Mouse (Mus musculus): ENCODE measurements around the gene Nckap1.
"Not testable (repeated sequence)": the region's sequence is repeated elsewhere in the genome, so short reads cannot be mapped to it uniquely, and the experiment has no call there.

Nckap1 gene

DNA sequence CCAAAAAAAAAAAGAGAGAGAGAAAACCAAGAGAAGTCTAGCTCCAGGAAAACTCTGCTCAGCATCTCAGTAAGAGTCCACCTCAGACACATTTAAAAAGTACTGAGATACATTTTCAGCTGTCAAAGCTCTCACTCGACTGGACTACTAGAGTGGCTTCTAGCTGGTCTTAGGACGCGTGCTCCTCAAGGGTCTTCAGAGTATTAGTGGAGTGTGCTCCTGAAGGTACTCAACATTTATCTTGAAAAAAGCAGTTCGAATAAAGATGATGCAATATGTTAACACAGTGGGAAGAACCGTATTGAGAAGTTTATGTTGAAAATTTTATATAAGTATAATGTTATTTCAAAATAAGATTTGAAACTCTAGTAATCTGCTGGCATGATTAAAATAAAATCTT, 20.4 kb downstream of the Nckap1 start:
- in situ Hi-C loops (cut with MseI, MboI), result no loop called here

DNA sequence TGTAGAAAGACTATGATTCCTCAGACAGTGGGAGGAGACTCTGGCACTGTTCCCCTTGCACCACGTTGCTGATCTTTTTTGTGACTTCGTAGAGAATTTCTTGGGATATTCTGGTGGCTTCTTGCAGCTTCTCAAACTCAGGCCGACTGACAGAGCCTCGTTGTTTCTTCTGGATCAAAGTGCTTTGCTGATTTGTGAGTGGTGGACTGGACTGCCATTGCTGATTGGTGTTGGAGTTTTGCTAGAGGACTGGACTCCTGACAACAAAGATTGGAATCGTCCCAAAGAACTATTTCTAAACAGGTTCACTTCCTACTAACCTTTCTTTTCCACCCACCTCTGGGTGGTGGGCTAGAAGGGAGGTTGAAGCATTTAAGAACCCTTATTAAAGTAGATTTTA, 21.5 kb downstream of the Nckap1 start:
- in situ Hi-C loops (cut with MseI, MboI), result no loop called here

DNA sequence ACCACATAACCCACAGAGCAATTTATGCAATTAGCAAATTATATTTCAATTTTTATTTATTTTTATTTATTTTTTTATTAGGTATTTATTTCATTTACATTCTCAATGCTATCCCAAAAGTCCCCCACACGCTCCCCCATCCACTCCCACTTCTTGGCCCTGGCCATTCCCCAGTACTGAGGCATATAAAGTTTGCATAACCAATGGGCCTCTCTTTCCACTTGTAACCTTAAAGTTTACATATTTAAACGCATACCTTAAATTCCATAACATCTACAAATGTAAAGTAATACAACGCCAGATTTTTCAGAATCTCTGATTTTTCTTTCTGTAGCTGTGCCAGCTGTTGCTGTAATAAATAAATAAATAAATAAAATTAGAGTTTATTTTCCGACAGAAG, 26.7 kb downstream of the Nckap1 start:
- in situ Hi-C loops (cut with MseI, MboI), result no loop called here

DNA sequence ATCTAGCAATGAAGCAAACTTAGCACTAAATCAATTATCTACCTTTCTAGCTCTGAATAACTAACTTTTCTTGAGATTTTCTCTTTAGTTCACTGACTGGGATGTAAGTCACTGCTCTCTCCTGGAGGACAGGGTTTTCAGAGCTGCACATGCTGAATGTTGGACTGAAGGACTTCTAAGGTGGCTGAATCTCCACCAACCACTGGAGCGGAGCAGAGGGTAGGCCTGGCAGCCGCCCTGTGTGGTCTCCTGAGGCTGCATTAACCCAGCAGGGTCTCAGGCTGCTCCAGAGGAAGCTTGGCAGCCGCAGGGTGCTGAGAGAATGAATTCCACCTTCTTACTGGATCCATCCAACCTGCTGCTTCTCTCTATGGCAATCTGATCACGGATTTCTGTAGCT, 31.5 kb downstream of the Nckap1 start:
- in situ Hi-C loops (cut with MseI, MboI), result no loop called here

DNA sequence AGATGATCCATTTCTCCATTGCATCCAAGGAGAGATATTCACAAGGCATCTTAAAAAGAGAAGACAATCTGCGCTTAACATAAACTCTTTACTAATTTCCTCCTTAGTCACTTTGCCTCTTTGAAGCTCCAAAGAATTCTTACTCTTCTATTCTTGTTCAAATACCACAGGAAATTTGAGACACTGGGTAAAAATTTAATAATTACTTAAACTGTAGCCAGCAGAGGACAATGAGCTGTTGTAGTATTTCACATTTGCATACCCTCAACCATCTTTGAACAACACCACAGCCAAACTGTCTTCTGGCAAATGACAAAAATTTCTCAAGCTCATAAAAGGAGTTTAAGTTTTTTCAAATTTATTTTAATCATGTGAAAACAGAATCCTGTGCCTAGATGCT, 33.3 kb downstream of the Nckap1 start:
- in situ Hi-C loops (cut with MseI, MboI), result no loop called here

DNA sequence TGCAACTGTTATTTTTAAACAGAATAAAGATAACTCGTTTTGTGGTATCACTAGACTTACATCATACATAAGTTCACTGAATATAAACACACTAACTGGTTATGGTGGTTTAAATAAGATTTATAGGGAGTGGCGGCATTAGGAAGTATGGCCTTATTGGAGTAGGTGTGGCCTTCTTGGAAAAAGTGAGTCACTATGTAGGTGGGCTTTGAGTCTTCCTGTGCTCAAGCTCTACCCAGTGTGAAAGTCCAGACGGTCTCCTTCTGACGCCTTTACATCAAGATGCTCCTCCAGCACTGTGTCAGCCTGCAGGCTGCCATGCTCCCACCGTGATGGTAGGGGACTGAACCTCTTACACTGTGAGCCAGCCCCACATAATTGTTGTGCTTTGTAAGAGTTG, 38.4 kb downstream of the Nckap1 start:
- in situ Hi-C loops (cut with MseI, MboI), result no loop called here

DNA sequence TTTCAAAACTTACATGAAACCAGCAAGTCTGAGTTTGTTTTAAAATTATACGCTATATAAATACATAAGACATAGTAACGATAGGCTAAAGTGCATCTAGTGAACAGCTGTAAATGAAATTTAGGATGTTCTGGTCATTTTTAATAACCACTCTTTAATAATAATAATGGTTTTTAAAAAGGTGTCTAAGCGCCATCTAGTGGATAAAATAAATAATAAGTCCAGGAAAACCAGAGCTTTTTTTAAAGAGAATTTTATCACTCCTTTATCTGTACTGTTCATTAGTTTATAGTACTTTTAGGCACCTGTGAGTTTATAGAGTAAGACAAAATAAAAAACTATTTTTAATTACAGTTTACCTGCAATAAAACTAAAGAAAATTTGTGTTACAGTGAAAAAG, 44.0 kb downstream of the Nckap1 start:
- in situ Hi-C loops (cut with MseI, MboI), result loop anchor here (10.0 kb wide), 1 partner anchor 182 kb away; no protein-coding TSS in a partner anchor

DNA sequence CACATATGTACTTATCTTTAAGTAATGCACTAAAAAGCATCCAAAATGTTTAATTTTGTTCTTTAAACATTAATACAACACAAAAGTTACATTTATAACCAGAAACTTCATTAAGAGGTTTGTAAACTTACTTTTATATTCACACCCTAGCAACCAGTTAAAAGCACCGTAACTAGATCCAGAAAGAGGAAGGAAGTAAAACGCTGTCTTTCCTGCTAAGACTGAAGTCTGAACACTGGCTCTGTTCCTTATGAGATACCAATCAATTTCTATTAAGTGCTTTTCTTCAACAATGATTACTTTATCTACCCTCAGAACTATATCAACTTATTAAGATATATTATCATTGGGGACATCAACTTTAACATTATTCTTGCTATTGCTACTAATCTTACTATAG, 44.6 kb downstream of the Nckap1 start:
- in situ Hi-C loops (cut with MseI, MboI), result loop anchor here (10.0 kb wide), 1 partner anchor 182 kb away; no protein-coding TSS in a partner anchor

DNA sequence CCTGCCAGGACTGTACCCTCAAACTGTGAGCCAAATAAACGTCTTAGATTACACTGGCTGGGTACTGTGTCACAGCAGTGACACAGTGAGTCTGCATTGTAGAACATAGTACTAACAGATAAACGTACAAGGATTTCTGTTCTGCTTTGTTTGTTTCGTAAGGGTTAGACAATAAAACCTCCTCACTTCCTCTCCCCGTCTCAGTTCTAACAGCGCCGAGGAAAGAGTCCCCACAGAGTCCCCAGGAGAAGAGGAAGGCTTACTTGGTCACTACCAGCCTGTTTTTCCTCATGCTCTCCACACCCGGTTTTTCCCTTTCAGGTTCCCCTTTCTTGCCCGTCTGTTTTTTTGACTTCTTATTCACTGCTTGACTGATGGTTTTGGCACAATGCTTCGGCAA, 56.9 kb downstream of the Nckap1 start:
- in situ Hi-C loops (cut with MseI, MboI), result no loop called here

DNA sequence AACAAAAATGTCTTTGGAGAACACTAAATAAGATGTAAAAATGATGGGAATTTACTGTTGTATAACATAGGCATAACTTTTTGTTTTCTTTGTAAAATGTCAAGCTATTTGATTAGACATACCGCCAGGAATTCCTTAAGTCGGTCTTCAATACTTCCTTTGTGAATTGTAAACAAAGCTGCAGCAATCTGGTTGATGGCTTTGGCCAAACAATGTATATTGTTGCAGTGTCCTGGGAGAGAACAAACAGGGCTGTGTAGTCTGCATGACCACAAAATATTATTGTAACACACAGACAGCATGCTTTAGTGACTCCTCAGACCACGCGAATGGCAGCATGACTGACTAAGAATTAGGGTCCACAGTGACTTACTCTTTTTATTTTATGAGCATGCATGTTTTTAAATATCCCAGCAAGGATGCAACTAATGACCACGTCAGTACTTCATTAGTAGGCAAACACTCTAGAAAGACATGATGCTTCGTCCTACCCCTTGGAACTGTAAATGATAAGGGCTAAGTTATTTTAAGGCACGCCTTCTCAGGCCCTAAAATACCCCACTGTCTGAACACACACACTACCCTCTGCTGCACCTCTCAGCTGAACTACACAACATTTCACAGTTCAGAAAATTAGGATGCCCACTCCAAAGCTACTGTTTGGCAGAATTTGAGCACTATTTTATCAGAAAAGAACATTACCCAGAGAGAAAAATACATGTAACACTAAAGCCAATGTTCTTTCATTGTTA, 75.0 kb downstream of the Nckap1 start:
- in situ Hi-C loops (cut with MseI, MboI), result no loop called here

DNA sequence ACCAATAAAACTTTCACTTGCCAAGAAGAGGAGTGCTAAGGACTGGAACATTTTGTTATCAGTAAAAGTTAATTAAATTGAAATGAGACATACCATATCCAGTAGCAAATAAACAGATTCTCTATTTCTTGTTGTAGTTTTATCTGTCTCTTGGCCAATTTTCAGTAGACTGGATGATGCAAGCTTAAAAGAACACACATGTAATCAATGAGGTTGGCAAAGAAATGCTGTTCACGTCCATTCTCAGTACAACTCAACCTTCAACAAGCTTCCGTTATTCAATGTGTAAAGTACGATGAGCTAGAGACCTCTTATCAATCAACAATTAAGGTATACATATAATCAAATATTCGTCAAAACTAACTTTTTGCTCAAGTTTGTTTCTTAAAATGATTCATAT, 79.0 kb downstream of the Nckap1 start:
- in situ Hi-C loops (cut with MseI, MboI), result no loop called here

DNA sequence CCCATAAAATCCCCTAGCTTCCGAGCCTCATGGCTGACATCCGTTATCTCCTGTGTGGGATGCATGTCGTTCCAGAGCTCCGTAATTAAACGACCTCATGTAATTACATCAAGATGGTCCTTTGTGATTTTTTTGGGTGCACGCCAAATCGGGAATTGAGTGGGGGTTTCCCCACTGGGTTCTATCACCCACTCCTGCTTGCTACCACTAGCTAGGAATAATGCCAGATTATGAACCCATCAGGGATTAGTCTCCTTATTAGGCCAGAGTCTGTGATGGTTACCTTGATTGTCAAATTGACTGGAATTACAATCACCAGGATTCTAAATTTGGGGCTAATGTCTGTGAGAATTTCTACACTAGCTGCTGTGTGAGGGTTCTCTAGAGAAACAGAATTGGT, 85.9 kb downstream of the Nckap1 start:
- in situ Hi-C loops (cut with MseI, MboI), result not testable (repeated sequence)

DNA sequence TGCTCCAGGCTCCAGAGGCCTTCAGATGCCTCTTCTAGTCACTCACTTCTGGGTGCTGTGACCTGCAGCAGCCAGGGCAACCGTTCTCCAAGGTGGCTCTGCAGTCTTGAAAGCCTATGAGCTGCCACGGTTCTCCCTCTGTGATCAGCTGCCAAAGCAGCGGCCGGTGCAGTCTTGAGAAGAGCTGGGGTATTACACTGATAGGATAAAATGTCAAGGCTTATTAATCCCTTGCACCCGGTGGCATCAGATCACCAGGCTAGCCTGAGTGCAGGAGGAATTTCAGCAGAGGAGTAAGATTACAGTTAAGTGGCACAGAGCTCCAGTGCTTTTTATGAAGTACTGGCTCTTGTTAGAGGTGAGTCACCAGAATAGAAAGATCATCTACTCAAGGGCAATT, 94.3 kb downstream of the Nckap1 start:
- in situ Hi-C loops (cut with MseI, MboI), result no loop called here

DNA sequence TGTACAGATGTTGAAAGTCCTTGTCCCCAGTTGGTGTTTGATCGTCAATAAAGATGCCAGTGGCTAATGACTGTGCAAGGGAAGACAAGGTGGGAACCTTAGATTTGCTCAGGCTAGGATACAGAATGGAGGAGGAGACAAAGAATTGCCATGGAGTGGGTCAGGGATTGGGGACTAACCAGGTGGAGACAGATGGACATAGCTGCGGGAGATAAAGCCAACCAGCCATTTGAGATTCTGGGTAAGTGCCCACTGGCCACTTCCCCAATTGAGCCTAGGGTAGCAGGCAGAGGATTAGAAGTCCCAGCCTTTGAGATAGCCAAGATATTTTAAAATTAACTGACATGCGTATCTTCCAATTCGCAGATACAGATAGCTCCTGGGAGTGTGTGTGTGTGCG, 96.2 kb downstream of the Nckap1 start:
- in situ Hi-C loops (cut with MseI, MboI), result no loop called here

DNA sequence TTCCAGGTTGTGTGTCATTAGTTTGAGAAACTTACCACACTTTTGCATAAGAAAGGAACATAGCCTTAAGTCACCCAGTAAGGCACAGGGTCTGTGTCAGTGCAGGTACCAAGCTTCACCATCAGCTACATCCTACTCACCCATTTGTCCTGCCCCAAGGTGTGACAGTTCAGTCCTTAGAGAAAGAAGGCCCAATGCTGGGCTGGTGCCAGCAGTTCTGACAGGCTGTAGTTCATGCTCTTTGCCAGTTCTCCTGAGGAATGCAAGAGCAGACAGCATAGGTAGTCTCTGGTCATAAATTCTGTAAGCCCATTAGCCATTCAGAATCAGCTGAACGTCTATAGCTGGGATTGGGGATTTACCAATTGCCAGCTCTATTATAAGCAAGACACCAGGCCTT, 105.3 kb downstream of the Nckap1 start:
- in situ Hi-C loops (cut with MseI, MboI), result no loop called here

DNA sequence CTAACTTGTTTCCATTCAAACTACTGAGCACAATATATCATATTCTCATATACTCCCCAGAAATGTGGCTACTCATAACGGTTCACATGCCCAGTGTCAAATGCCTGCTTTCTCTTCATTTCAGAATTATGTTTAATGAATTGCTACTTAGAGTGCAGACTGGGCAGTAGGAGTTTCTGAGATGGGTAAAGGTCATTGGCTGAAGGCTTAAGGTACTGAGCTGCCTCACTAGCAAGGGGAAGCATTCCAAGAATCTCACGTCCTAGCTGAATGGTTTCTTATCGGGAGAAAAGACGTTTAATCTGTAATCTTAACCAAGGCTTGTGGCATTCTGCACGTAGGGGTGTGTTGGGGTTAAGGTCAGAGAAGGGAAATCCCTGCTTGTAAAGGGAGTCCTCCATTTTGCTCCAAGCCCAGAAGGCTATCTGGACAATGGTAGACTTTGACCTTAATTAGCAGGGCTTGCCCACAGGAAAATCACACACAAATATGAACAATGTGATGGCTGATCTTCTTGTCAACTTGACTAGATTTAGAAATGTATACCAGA, 106.9 kb downstream of the Nckap1 start:
- in situ Hi-C loops (cut with MseI, MboI), result no loop called here

DNA sequence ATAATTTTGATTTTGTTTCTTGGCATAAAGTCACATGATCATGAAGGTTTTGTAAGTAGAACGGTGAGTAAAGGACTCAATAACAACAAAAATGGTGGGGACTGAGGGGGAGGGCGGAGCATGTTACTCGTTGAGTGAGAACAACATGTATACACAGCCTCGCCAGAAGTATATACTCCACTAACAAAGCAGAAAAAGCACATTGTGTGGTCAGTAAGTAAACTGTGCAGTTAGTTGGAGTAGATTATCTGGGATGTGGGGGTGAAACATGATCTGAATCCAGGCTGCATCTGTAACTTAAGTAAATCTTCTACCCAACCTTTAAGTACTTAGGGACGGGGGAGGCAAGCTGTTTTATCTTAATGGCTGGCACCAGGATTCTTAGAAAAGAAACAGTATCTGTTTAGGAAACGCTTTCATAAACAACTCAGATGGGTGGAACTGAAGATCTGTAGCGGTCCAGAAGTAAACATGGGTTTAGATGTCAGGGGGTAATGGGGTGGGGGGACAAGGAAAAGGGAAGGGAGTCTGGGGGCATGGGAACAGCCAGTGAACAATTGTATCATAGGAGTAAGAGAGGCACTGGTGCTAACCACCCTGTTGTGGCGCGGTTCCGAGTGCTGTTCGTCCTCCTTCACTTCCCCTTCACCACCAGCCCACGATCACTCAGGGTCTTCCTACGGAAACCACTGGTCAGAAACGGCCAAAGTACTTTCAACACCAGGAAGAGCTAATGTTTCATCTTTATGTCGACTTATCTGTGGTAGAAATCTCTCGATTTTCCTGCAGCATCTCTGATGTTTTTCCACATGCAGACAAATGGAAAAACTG, 115.0 kb downstream of the Nckap1 start:
- in situ Hi-C loops (cut with MseI, MboI), result no loop called here

DNA sequence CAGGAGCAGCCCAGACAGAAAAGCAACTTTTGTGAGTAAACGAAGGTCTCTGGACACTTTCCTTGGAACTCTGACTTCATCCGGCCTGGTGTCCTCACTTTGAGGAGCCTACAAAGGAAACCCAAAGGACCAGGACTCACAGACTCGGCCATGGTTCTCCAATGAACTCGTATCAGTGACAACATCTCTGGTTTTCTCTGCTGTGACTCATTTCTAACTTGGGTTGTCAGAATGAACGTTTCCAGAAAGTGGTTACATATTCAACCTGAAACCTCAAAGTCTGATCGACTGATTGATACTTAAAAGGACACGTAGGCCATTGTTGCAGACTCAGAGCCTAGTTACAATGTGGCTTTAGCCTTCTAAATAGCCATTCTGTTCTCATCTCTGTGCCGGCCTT, 119.4 kb downstream of the Nckap1 start:
- in situ Hi-C loops (cut with MseI, MboI), result no loop called here
